Mouse (Mus musculus) forebrain, embryonic 10.5 days (tissue): Measurements from ENCODE around the gene Cacna2d1. TPM values are rescaled to one million over a fixed set of nuclear protein-coding genes. Genes with fewer than 3 reads are reported as not detected.

Experiments
- DNase-seq: peaks from one replicate; pipeline ENCODE4 v3.0.0-alpha.2; 2017; ENCODE audit warnings: low spot score; ENCODE audit errors: extremely low spot score
- H3K27ac ChIP-seq: fragments of 300-500 bp; sonication (generic); 2 replicates; pipeline ENCODE4 v1.5.1; 2016; ENCODE audit warnings: mild to moderate bottlenecking
- H3K27me3 ChIP-seq: fragments of 300-500 bp; sonication (generic); 2 replicates; pipeline ENCODE4 v1.6.1; 2016; ENCODE audit warnings: mild to moderate bottlenecking; ENCODE audit not compliant: poor library complexity, severe bottlenecking
- H3K36me3 ChIP-seq: fragments of 300-500 bp; sonication (generic); replicated peaks from 2 replicates; pipeline ENCODE4 v1.6.1; 2016; ENCODE audit warnings: mild to moderate bottlenecking, moderate library complexity
- H3K4me1 ChIP-seq: fragments of 300-500 bp; sonication (generic); 2 replicates; pipeline ENCODE4 v1.6.1; 2016
- H3K4me3 ChIP-seq: fragments of 300-500 bp; sonication (generic); 2 replicates; pipeline ENCODE4 v1.5.1; 2016; ENCODE audit warnings: mild to moderate bottlenecking, moderate library complexity
- H3K9me3 ChIP-seq: fragments of 300-500 bp; sonication (generic); 2 replicates; pipeline ENCODE4 v1.6.1; 2016; ENCODE audit warnings: mild to moderate bottlenecking, moderate library complexity
- WGBS: fragments of 180-500 bp; shearing (Covaris S2); methylation state at CpG from one replicate; pipeline ENCODE4 v1.1.7; 2016; 5-methylcytosine and 5-hydroxymethylcytosine counted together
- polyA plus RNA-seq: library from polyadenylated mRNA; unstranded; fragments of >200 nt; fragmentation: Nextera tagmentation; extraction: Ambion mirVana; gene quantifications from 2 replicates; pipeline ENCODE4 v1.2.1, GENCODE M21; 2016

Cacna2d1 gene
- 3.9 and 6.4 TPM in 2 replicates for polyA plus RNA-seq

DNA sequence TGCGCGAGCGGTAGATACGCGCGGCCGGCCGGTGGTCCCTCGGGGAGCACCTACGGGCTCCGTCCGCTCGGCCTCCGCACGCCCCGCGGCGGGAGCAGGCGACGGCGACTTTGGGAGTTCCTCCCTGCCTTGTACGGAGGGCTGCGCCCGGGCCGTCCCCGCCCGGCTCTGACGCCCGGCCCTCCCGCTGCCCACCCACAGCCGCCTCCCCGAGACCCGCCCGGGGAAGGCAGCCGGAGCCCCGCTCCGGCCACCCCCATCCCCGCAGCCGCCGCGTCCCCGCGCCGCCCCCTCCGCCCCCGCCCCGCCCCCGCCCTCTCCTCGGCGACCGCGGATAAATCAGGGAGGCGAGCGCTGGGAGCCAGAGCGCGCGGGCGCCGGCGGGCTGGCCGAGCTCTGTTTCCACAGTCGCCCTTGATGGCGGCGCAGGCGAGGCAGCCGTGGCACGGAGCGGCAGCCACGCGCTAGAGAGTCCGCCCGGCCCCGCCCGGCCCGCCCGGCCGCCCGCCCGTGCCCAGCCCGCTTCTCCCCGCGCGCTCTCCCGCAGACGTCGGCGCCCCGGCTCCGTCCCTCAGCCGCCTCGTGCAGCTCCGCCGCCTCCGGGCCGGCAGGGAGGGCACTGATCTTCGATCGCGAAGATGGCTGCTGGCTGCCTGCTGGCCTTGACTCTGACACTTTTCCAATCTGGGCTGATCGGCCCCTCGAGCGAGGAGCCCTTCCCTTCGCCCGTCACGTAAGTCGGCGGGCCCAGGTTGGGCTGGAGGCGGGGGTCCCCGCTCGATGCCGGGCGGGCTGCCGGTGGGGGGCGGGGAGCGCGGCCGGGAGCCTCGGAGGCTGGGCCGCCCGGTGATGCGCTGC, at the start of gene Cacna2d1:
Gene Cacna2d1, plus strand, starts transcription at position 316 of the 858 bp plus-strand sequence.
- H3K27me3 ChIP-seq, result peaks cover 100% of the 10 kb centered on the region
- peak within 1 kb of the TSS; percentile 89 for H3K27ac ChIP-seq
- under 1% methylated on average over 114 of the region's 120 CpGs for WGBS
- peaks cover 34% of the 10 kb centered on the region for H3K4me1 ChIP-seq
- H3K4me3 ChIP-seq, result peak within 1 kb of the TSS; percentile 67
- DNase-seq, result peak; percentile 67
- no peaks in the 10 kb centered on the region for H3K9me3 ChIP-seq
- no peaks in the 10 kb centered on the region for H3K36me3 ChIP-seq

DNA sequence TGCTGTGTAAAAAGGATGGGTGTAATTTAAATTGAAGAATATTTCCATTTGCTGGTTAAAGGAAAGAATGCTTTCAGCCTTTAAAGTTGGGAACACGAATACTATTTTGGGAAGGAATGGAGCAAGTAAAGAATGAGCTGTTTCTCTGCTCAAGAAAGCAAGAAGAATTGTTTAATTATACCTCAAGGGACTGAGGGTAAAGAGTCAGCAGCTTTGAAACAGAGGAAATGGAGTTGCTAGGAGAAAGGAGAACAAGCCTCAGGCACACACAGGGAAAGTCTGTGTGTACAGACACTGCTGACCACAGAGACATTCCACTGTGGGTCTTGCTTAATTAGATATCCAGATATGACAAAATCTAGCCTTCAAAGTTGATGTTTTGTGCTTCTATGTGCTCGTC, 39.4 kb upstream of the Cacna2d1 start:
- WGBS, result 71% methylated on average over 2 of the region's 2 CpGs
- no peaks in the 10 kb centered on the region for H3K36me3 ChIP-seq

DNA sequence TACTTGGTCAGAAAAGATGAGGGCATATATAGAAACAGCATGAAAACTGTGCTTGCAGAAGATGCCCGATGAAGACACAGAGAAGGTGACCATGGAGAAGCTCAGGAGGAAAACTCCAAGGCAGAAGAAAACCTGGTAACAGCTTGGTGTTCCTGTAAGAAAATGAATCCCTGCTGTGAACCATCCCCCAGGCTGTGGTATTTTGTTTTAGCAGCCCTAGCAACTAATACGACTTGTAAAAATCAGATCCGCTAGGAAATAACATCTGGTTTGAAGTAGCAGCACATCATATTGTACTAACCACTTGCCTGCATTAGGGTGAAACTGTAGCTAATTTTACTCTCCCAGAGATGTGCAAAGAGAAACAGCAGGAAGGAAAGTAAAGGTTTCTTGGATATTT, 37.8 kb upstream of the Cacna2d1 start:
- Histone ChIP-seq H3K4me3 (no peak overlapping the region), H3K36me3 (no peaks in the 10 kb centered on the region), H3K27me3 (no peaks in the 10 kb centered on the region), H3K9me3 (no peaks in the 10 kb centered on the region), H3K27ac (no peak overlapping the region), H3K4me1 (no peaks in the 10 kb centered on the region)
- DNase-seq, result no peak
- WGBS, result 59% methylated on average over 3 of the region's 3 CpGs

More for the DNA sequence above, 39.4 kb upstream of the Cacna2d1 start:
- Histone ChIP-seq H3K4me1 (no peaks in the 10 kb centered on the region), H3K9me3 (no peaks in the 10 kb centered on the region; the same call in 1 of the 2 replicates), H3K27me3 (no peaks in the 10 kb centered on the region), H3K27ac (no peak overlapping the region), H3K4me3 (no peak overlapping the region)
- DNase-seq, result no peak

DNA sequence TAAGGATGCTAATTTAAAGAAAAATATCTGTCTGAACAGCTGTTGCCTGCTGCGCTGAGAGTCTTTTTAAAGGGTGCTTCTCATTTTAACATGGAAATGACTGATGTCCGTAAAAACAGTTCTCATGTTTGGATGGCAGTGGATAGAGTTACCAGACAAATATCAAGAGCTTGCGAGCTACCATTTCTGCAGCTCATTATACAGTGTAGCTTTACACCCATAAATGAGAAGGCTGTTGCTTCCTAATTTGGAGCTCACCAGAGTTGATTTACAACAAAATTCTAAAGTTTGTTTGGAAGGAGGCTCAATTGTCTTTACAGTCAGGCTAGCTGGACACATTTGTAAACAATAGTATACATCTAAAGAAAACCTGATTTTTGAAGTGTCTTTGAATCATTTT, 28.0 kb upstream of the Cacna2d1 start:
- H3K36me3 ChIP-seq, result no peaks in the 10 kb centered on the region
- no peak overlapping the region for H3K4me3 ChIP-seq
- H3K4me1 ChIP-seq, result no peaks in the 10 kb centered on the region
- no peaks in the 10 kb centered on the region for H3K9me3 ChIP-seq
- DNase-seq, result no peak
- H3K27ac ChIP-seq, result no peak overlapping the region
- H3K27me3 ChIP-seq, result no peaks in the 10 kb centered on the region
- 81% methylated on average over 3 of the region's 3 CpGs for WGBS

DNA sequence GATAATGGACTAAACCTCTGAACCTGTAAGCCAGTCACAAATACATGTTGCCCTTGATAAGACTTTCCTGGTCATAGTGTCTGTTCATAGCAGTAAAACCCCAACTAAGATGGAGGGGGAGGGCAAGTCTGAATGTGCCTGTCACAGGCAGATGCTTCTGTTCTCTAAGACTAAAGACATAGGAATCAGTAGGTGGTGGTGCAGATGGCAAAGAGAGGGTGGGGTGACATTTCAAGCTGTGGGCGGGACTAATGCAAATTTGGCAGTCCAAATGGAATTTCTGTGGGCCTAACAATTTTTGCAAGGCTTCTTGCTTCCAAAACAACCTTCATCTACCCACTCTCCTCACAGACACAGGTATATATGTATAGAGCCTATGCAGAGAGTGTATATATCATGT, 19.6 kb upstream of the Cacna2d1 start:
- no peaks in the 10 kb centered on the region for H3K4me1 ChIP-seq
- DNase-seq, result no peak

DNA sequence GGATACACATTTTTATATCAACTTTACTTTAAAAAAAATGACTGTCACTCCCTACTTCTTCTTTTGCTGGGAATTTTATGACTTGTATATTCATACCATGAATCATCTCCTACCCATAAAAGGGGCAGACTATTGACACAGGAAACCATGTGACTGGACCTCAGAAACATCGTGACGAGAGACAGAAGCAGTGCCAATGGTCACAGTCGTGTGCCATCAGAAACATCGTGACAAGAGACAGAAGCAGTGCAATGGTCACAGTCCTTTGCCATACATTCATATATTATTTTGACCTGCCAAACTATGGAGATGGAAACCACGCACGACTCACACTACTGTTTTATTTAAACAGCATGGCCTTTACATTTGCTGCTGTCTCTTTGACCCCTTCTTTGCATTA, 6.0 kb upstream of the Cacna2d1 start:
- no peak for DNase-seq
- H3K27ac ChIP-seq, result no peak overlapping the region
- H3K36me3 ChIP-seq, result no peaks in the 10 kb centered on the region
- H3K4me1 ChIP-seq, result peaks cover 10% of the 10 kb centered on the region; the same call in 1 of the 2 replicates
- WGBS, result 68% methylated on average over 6 of the region's 6 CpGs
- H3K4me3 ChIP-seq, result no peak overlapping the region
- H3K27me3 ChIP-seq, result peaks cover 52% of the 10 kb centered on the region
- H3K9me3 ChIP-seq, result no peaks in the 10 kb centered on the region

More for the DNA sequence above, 19.6 kb upstream of the Cacna2d1 start:
- H3K27me3 ChIP-seq, result no peaks in the 10 kb centered on the region
- H3K27ac ChIP-seq, result no peak overlapping the region
- H3K9me3 ChIP-seq, result no peaks in the 10 kb centered on the region
- no peaks in the 10 kb centered on the region for H3K36me3 ChIP-seq
- H3K4me3 ChIP-seq, result no peak overlapping the region
- WGBS, result 76% methylated on average over 1 of the region's 1 CpGs

DNA sequence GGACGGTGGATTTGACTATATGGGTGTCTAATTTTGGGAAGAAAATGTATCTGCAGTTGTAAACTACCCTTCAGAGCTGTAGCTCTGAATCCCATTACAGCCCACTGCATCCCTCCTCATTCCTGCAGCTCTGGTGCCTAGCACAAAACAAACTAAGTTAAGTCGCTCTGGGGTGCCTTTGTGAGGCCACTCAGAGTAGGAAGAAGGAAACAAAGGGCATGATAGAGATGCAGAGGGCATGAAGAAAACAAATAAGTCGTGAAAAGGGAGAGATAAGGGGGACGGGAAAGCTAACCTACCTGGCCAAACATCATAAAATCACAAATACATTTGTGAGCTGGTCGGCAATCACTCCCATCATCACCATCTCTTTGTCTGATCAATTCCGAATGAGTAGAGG, 1.5 kb upstream of the Cacna2d1 start:
- Histone ChIP-seq H3K27ac (no peak overlapping the region), H3K27me3 (peaks cover 90% of the 10 kb centered on the region), H3K4me3 (no peak overlapping the region), H3K4me1 (peaks cover 37% of the 10 kb centered on the region), H3K9me3 (no peaks in the 10 kb centered on the region), H3K36me3 (no peaks in the 10 kb centered on the region)
- 2% methylated on average over 6 of the region's 6 CpGs for WGBS
- DNase-seq, result peak; percentile 20

DNA sequence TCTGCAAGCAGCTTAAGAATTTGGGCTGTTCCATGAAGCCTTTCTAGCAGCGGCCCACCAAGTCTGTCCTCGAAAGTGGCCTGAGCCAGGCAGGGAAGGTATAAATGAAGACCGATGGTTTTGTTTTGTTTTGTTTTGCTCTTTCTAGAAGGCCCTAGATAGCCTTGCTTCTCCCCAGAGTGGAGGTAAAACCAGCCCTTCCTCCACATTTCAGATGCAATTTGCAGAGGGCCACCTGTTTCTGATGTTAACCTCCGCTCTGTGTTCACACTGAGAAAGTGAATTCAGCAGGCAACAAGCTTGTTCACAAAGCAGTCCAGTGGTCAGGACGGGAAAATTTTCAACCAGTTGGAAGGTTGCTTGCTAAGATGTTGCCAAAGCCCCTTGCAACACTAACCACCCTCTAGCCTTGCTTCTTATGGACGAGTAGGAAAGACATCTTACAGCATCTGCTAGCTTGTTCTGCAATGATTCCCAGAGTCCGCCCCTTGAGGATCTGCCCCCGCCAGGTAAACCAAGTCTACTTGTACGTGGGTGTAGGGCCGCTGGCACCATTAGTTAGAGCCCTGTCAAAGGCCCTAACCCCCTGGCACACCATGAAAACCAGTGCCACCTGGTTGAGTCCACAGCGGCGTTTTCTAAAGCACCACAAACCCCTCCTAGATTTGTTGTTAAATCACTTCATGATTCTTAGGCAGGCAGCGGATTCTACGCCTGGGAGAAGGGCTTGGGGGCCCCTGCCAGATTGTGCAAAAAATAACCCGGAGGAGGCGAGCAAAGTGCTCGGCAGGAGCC, 713 bp upstream of the Cacna2d1 start:
- Histone ChIP-seq H3K4me3 (peak overlapping the region; percentile 67), H3K27me3 (peaks cover 93% of the 10 kb centered on the region), H3K9me3 (no peaks in the 10 kb centered on the region), H3K27ac (peak overlapping the region; percentile 89), H3K4me1 (peaks cover 37% of the 10 kb centered on the region), H3K36me3 (no peaks in the 10 kb centered on the region)
- WGBS, result 2% methylated on average over 17 of the region's 17 CpGs
- peak; percentile 55 for DNase-seq

DNA sequence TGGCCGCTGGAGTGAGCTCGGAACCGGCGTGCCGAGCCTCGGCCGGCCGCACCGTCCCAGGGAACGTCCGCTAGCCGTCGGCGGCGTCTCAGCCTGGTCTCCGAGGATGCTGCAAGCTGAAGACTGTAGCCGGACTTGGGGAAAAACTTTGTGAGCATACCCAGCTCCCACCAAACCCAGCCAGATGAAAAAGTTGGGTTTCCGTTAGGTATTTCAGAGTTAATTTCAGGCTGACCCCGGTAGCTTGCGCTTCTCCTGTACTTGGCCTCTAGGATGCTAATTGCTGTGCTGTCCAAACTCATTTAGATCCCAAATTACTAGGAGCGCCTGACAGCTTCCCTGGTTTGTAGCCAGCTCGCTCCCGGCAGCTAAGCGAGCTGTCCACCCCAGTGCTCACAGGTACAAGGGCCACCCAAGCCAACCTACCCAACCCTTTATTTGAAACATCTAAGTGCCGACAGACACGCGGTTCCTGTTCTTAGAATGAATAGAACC, 790 bp downstream of the Cacna2d1 start:
- DNase-seq, result peak; percentile 58

DNA sequence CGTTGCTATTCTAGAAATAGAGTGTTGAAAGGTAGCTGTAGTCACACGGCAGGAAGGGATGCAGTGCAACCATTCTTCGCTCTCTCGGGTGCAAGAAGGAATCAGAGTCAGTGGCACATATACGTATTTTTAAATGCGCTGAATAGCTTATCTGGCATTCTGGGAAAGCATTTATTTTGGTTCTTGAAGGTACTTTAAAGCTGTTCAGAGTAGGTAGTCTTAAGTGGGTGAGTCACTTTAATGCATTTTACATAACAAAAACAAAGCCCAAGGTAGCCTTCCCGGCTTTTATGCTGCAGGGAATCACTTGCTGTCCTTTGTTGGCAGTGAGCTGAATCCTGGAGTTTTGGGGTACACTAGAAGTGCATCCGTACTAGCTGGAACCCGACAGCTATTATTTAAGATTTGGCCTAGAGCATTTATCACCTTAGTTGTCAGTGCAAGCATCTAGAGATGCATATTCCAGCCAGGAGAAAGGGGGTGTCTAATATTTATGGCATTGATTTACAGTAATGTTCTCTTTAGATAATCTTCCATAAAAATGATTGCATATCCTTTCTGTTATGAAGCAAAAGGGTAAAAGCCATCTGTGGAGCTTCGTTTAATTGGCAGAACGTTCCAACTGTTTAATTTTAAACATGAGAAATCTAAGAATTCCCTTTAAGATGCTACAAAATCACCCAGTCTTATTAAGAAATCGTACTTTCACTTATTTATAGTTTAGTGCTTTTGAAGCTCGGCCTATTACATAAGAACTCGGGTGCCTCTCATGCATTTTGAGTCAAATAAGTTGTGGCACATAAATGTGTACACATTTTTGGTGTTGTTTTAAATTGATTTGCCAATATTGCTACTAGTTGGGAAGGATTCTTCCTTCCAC, 1.6 kb downstream of the Cacna2d1 start:
- 23% methylated on average over 14 of the region's 14 CpGs for WGBS
- H3K27ac ChIP-seq, result peak overlapping the region; percentile 89; the same call in 1 of the 2 replicates
- H3K27me3 ChIP-seq, result peaks cover 95% of the 10 kb centered on the region
- H3K36me3 ChIP-seq, result no peaks in the 10 kb centered on the region
- H3K9me3 ChIP-seq, result no peaks in the 10 kb centered on the region
- peak overlapping the region; percentile 67 for H3K4me3 ChIP-seq
- DNase-seq, result no peak
- H3K4me1 ChIP-seq, result peaks cover 36% of the 10 kb centered on the region

More for the DNA sequence above, 790 bp downstream of the Cacna2d1 start:
- Histone ChIP-seq H3K9me3 (no peaks in the 10 kb centered on the region), H3K36me3 (no peaks in the 10 kb centered on the region), H3K27me3 (peaks cover 99% of the 10 kb centered on the region), H3K27ac (peak overlapping the region; percentile 89), H3K4me3 (peak overlapping the region; percentile 67), H3K4me1 (peaks cover 34% of the 10 kb centered on the region)
- WGBS, result under 1% methylated on average over 27 of the region's 27 CpGs

DNA sequence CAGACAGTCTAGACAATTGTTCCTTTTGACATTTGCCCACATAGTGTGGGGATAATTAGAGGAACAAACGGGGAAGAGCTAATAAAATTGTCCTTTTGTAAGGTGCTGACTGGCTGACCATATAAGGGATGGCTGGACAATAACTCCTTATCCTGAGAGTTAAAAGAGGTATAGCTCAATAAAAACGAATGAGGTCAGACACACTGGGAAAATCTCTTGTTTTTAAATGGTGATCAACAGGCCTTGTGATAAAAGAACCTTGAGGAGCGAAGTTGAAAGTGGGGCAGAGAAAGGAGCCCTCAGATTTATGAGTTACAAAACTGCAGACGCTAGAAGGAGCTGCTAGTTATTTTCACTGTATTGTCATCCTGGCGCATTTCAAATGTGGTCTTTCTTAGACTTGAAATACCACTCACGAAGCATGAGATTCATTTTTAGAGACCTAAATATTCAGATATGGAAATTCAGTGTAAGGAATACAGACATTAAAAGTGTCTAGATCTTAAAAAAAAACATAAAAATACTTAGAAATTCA, 6.8 kb downstream of the Cacna2d1 start:
- H3K4me1 ChIP-seq, result 0 out of 2 replicates have a peak, but pooled peaks cover 5% of the 10 kb centered on the region
- H3K36me3 ChIP-seq, result peaks cover 2% of the 10 kb centered on the region; the same call in 1 of the 2 replicates
- no peak overlapping the region for H3K4me3 ChIP-seq
- no peak overlapping the region for H3K27ac ChIP-seq
- peaks cover 59% of the 10 kb centered on the region for H3K27me3 ChIP-seq
- H3K9me3 ChIP-seq, result no peaks in the 10 kb centered on the region
- 46% methylated on average over 6 of the region's 6 CpGs for WGBS
- DNase-seq, result no peak

DNA sequence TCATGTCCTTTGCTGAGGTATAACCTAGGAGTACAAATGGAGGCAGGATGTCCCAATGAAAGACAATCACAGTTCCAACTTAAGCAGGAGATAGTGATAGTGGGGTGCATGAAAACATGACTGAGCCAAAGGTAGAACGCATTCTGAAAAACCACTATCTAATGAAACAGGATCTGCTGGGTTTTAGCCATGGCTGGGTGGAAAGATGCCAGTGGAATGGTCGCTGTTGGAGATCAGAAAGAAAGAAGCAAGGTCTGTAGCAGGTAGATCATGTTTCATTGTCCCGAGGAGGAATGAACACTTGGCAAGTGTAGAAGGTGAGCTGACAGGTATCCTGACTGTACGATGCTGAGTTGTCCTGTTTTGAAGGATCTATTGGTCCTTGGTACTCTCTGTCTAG, 7.6 kb downstream of the Cacna2d1 start:
- H3K27ac ChIP-seq, result no peak overlapping the region
- H3K4me1 ChIP-seq, result 0 out of 2 replicates have a peak, but pooled peaks cover 5% of the 10 kb centered on the region
- H3K36me3 ChIP-seq, result peaks cover 2% of the 10 kb centered on the region; the same call in 1 of the 2 replicates
- WGBS, result 83% methylated on average over 4 of the region's 4 CpGs
- no peaks in the 10 kb centered on the region for H3K9me3 ChIP-seq
- no peak overlapping the region for H3K4me3 ChIP-seq
- peaks cover 52% of the 10 kb centered on the region for H3K27me3 ChIP-seq
- no peak for DNase-seq
